Mouse (Mus musculus) lung, embryonic 14.5 days (tissue): ENCODE data around the gene Adgra1. TPM values are rescaled to one million over a fixed set of nuclear protein-coding genes. Genes with fewer than 3 reads are reported as not detected.

Source experiments
- ATAC-seq: fragments of 200-750 bp; cut with Nextera tagmentation; 2 replicates; pipeline ENCODE4 v1.8.0; 2017; ENCODE audit warnings: mild to moderate bottlenecking, moderate TSS enrichment, moderate library complexity; ENCODE audit not compliant: insufficient read depth
- DNase-seq: peaks from one replicate; pipeline ENCODE4 v3.0.0-alpha.2; 2015
- H3K27ac ChIP-seq: fragments of 300-500 bp; sonication (generic); 2 replicates; pipeline ENCODE4 v1.5.1; 2014; ENCODE audit warnings: low read depth, mild to moderate bottlenecking, moderate library complexity
- H3K27me3 ChIP-seq: fragments of 300-500 bp; sonication (generic); 2 replicates; pipeline ENCODE4 v1.6.1; 2014; ENCODE audit warnings: low read length, control low read depth; ENCODE audit not compliant: insufficient read depth
- H3K36me3 ChIP-seq: fragments of 300-500 bp; sonication (generic); 2 replicates; pipeline ENCODE4 v1.6.1; 2014; ENCODE audit warnings: control low read depth; ENCODE audit not compliant: insufficient read depth
- H3K4me1 ChIP-seq: fragments of 300-500 bp; sonication (generic); 2 replicates; pipeline ENCODE4 v1.6.1; 2014; ENCODE audit warnings: antibody characterized with exemption, control low read depth; ENCODE audit not compliant: insufficient read depth
- H3K4me2 ChIP-seq: fragments of 300-500 bp; sonication (generic); 2 replicates; pipeline ENCODE4 v1.6.1; 2014; ENCODE audit warnings: mild to moderate bottlenecking
- H3K4me3 ChIP-seq: fragments of 300-500 bp; sonication (generic); 2 replicates; pipeline ENCODE4 v1.5.1; 2014; ENCODE audit warnings: low read depth, low read length
- H3K9ac ChIP-seq: fragments of 300-500 bp; sonication (generic); 2 replicates; pipeline ENCODE4 v1.6.1; 2014
- H3K9me3 ChIP-seq: fragments of 300-500 bp; sonication (generic); 2 replicates; pipeline ENCODE4 v1.6.1; 2016; ENCODE audit warnings: low read depth, low read length, control low read depth
- CTCF ChIP-seq: IDR thresholded peaks from 2 replicates; pipeline ENCODE4 v1.5.1; 2016; ENCODE audit warnings: antibody characterized with exemption, low read depth
- WGBS: fragments of 180-500 bp; shearing (Covaris S2); extraction: QIAGEN DNeasy Blood & Tissue Kit; methylation state at CpG from one replicate; pipeline ENCODE4 v1.1.7; 2014; 5-methylcytosine and 5-hydroxymethylcytosine counted together
- polyA plus RNA-seq: library from polyadenylated mRNA; unstranded; fragments of >200 nt; fragmentation: Nextera tagmentation; extraction: Ambion mirVana; gene quantifications from 2 replicates; pipeline ENCODE4 v1.2.1, GENCODE M21; 2014

Gene Adgra1
- polyA plus RNA-seq, 1 experiment from 2014 or later: not detected

DNA sequence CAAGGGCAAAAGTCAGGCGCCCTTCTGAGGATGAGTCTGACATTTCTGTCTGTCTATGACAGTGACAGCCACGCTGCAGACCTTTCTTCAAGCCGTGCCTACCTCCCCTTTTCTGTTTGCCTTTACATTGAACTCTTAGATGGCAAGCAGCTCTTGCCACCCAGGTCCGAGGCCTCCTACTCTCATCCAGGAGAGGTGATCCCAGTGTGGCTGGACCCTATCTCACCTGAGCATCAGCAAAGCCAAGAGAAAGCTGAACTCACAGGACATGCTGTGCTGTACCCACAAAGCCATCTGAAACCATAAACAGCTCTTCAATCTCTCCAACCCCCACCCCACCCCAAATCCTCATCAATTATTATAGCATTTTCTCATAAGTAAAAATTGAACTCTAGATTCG lies 16.7 kb downstream of the Adgra1 start:
- Histone ChIP-seq H3K9ac (no peak overlapping the region), H3K36me3 (no peaks in the 10 kb centered on the region), H3K4me1 (no peaks in the 10 kb centered on the region), H3K4me2 (no peak overlapping the region), H3K27me3 (no peaks in the 10 kb centered on the region), H3K9me3 (no peaks in the 10 kb centered on the region), H3K4me3 (no peak overlapping the region), H3K27ac (no peak overlapping the region)
- ATAC-seq: no peak
- TF ChIP-seq CTCF: no peak
- DNase-seq: no peak
- WGBS: 63% methylated on average over 5 of the region's 5 CpGs

DNA sequence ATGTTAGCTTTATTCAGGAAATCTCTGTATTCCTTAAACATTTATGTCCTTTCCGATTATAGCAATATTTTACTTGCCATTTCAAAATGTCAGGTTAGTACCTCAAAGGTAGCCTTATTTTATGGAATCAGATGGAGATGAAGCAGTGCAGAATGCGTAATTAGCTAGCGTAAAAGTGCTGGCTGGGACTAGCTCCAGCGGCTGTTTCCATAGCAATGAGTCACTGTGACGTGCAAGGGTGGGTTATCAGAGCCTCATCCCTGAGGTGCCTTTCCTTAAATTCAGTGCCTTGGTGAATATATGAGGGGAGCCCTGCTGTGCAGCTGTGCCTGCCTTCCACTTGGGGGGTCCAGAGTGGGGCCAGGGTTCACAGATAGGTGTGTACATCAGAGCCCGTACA lies 17.1 kb downstream of the Adgra1 start:
- Histone ChIP-seq H3K9ac (no peak overlapping the region), H3K4me2 (no peak overlapping the region), H3K4me1 (no peaks in the 10 kb centered on the region), H3K27me3 (no peaks in the 10 kb centered on the region), H3K36me3 (no peaks in the 10 kb centered on the region), H3K9me3 (no peaks in the 10 kb centered on the region), H3K27ac (no peak overlapping the region), H3K4me3 (no peak overlapping the region)
- no peak for DNase-seq
- ATAC-seq: no peak; the same call in 1 of the 2 replicates
- no peak for TF ChIP-seq CTCF
- 58% methylated on average over 6 of the region's 6 CpGs for WGBS

DNA sequence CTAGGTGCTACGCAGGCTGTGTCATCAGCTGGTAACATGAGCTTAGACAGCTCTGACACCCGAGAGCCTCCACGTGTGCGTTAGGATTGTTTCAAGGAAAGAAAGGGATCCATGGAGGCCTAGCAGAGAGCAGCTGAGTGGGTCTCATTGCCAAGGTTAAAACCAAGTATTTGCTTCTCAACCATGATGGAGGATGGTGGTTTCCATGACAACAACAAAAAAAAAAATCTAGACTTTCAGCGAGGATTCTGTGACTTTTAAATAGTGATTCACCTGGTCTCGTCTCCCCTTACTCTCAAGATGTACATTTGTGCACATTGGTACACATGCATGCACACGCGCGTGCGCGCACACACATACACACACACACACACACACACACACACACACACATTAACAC lies 21.3 kb downstream of the Adgra1 start:
- Histone ChIP-seq H3K4me1 (no peaks in the 10 kb centered on the region), H3K27ac (no peak overlapping the region), H3K4me2 (no peak overlapping the region), H3K36me3 (no peaks in the 10 kb centered on the region), H3K9ac (no peak overlapping the region), H3K4me3 (no peak overlapping the region), H3K27me3 (no peaks in the 10 kb centered on the region), H3K9me3 (no peaks in the 10 kb centered on the region)
- TF ChIP-seq CTCF: no peak
- no peak for DNase-seq
- WGBS: 72% methylated on average over 11 of the region's 11 CpGs
- no peak for ATAC-seq

DNA sequence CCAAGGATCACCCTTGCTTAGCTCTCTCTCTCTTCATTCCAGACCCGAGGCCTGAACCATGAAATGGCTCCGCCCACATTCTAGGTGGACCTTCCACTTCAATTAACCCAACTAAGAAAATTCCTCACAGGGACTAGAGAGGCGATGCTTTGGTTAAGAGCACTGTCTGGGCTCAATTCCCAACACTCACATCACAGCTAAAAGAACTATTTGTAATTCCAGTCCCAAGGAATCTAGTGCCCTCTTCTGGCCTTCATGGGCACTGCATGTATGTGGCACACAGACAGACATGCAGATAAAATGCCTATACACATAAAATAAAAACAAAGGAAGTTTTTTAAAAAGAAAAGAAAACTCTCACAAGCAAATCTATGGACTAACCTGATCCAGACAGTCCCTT lies 27.4 kb downstream of the Adgra1 start:
- 14% methylated on average over 3 of the region's 3 CpGs for WGBS
- peak; percentile 90 for TF ChIP-seq CTCF
- DNase-seq: peak; percentile 87

DNA sequence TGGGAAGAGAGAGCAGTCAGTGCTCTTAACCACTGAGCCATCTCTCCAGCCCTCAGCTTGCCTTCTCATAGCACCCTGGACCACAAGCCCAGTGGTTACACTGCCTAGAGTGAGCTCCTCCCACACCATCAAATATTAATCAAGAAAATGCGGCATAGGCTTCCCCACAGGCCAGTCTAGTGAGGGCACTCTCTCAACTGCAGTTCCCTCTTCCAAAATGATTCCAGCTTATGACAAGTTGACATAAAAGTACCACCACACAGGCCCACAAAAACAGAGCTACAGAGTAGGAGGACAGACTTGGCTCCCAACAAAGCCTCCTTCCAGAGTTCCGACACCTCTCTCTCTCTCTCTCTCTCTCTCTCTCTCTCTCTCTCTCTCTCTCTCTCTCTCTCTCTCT lies 29.1 kb downstream of the Adgra1 start:
- Histone ChIP-seq H3K27ac (no peak overlapping the region), H3K9ac (no peak overlapping the region), H3K9me3 (no peaks in the 10 kb centered on the region), H3K27me3 (no peaks in the 10 kb centered on the region), H3K4me1 (no peaks in the 10 kb centered on the region), H3K36me3 (no peaks in the 10 kb centered on the region), H3K4me3 (no peak overlapping the region), H3K4me2 (no peak overlapping the region)
- 76% methylated on average over 2 of the region's 2 CpGs for WGBS
- no peak for DNase-seq
- TF ChIP-seq CTCF: no peak
- no peak for ATAC-seq

More for the DNA sequence above, 27.4 kb downstream of the Adgra1 start:
- Histone ChIP-seq H3K27me3 (no peaks in the 10 kb centered on the region), H3K9ac (no peak overlapping the region), H3K36me3 (no peaks in the 10 kb centered on the region), H3K4me3 (no peak overlapping the region), H3K4me1 (no peaks in the 10 kb centered on the region), H3K9me3 (no peaks in the 10 kb centered on the region), H3K27ac (no peak overlapping the region), H3K4me2 (no peak overlapping the region)
- ATAC-seq: peak; percentile 54; the same call in 1 of the 2 replicates

DNA sequence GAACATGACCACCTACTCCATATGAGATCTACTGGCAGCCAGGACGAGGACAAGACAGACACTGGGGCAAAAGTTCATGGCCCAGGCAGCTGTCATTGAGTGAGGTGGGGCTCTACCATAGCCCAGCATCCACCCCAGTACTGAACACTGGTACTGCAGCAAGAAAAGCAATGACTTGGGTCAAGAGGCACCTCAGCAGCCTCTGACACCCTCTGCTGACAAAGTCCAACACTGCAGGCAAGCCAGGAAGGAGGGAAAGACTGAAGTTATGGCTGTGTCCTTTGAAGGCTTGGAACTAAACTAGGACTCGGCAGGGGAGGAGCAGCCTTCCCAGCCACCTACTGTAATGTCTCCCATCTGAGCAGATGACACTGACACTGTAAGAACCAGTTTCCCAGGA lies 30.3 kb downstream of the Adgra1 start:
- Histone ChIP-seq H3K4me2 (no peak overlapping the region), H3K36me3 (no peaks in the 10 kb centered on the region), H3K27ac (no peak overlapping the region), H3K27me3 (no peaks in the 10 kb centered on the region), H3K4me1 (no peaks in the 10 kb centered on the region), H3K9ac (no peak overlapping the region), H3K4me3 (no peak overlapping the region), H3K9me3 (no peaks in the 10 kb centered on the region)
- whole genome bisulfite sequencing: 43% methylated on average over 2 of the region's 2 CpGs
- peak; percentile 12 for DNase-seq
- peak; percentile 47 for TF ChIP-seq CTCF
- no peak for ATAC-seq

DNA sequence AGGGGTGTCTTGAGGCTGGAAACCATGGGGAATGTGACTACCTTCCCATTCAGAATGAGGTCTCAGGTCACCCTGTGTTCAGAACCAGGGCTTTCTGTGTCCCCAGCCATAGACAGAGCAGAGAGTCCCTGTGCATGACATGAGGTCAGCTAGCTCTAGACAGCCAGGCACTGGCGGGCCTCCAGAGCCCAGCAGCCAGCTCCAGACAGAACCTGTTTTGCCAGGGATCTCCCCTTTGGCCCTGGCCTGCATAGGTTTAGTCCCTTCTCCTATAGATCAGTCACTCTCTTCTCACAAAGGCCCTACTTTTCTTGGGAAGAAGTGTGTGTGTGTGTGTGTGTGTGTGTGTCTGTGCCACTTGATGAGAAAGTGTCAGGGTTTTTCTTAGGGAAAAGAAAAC lies 30.9 kb downstream of the Adgra1 start:
- H3K9me3 ChIP-seq: no peaks in the 10 kb centered on the region
- 56% methylated on average over 1 of the region's 1 CpGs for WGBS

DNA sequence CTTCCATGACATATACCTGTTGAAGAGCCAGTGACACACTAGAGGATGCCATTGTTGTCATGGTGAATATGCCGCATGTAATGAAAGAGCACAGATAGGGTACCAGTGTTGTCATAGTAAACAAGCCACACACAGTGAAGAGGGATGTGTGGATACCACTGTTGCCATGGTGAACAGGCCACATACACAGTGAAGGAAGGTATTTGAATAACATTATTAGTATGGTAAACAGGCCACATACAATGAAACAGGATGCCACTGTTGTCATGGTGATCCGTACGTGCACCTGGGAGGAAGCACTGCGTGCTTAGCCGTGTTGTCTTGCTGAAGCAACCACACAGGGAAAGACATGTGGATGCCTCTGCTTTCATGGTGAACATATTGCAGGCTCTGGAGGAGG lies 37.0 kb downstream of the Adgra1 start:
- no peak overlapping the region for H3K4me3 ChIP-seq
- H3K4me1 ChIP-seq: no peaks in the 10 kb centered on the region
- no peak for TF ChIP-seq CTCF
- no peak overlapping the region for H3K9ac ChIP-seq
- DNase-seq (no peak), ATAC-seq (no peak)
- H3K4me2 ChIP-seq: no peak overlapping the region
- WGBS: 77% methylated on average over 5 of the region's 5 CpGs
- no peaks in the 10 kb centered on the region for H3K27me3 ChIP-seq
- H3K9me3 ChIP-seq: no peaks in the 10 kb centered on the region
- no peaks in the 10 kb centered on the region for H3K36me3 ChIP-seq
- no peak overlapping the region for H3K27ac ChIP-seq

More for the DNA sequence above, 30.9 kb downstream of the Adgra1 start:
- DNase-seq: no peak
- TF ChIP-seq CTCF: no peak
- no peak overlapping the region for H3K9ac ChIP-seq
- no peak for ATAC-seq
- no peaks in the 10 kb centered on the region for H3K36me3 ChIP-seq
- H3K4me3 ChIP-seq: no peak overlapping the region
- H3K27ac ChIP-seq: no peak overlapping the region
- no peaks in the 10 kb centered on the region for H3K4me1 ChIP-seq
- H3K27me3 ChIP-seq: no peaks in the 10 kb centered on the region
- H3K4me2 ChIP-seq: no peak overlapping the region
